7 mouse cellular contexts compared by ENCODE assay signal in the genomic region with DNA sequence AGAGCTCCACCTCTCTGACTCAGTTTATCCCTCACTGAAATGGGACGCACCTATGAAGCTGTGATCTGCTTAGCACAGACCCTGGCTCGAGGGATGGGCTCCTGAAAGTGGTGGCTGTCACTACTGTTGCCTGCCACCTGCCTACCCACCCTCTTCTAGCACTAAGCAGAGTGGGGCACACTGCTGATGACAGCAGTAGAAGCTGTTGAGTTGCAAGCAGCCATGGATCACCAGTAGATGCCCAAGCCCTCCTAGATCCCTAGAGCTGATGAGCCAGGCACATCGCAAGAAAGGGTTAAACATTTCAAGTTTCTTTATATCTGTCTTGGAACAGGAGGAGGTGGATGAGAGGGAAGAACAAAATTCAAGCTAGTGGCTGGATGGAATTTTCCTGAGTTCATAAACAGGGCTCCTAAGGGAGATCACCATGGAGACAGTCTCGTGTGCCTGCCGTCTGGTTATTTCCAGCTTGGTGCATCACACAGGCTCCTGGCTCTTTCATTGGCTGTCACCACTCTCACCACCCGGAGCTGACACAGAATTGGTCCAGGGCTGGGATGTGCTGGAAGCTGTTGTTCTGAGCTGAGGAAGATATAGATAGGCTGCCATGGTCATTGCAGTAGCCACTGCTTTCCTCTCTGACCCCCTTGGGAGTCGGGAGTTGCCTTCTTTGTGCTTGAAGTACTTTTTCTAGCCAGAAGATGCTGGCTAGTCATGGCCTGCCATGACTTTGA. TPM values are rescaled to one million over a fixed set of nuclear protein-coding genes. Genes with fewer than 3 reads are reported as not detected.
A peak's percentile ranks its signal among the peaks of the same experiment; 100 is the strongest.
DNase-seq lines count a peak whose midpoint lies in the region; ATAC-seq lines count a peak whose summit lies in the region.

No protein-coding gene starts in this region.

- DNase-seq in adrenal gland, postnatal 25 days: peak; percentile 77
- DNase-seq in embryo, embryonic 10.5 days (ENCODE audit: low spot score): peak; percentile 81
- peak; percentile 80 for DNase-seq in gastrocnemius, postnatal 14 days
- DNase-seq in left cerebral cortex, adult 9 months (ENCODE audit: low spot score in 2 of 2): peak; percentile 96 to 97
- peak; percentile 90 for DNase-seq in midbrain, embryonic 14.5 days
- no peak for DNase-seq in c-Kit-positive CD71-positive TER-119-positive erythroid progenitor cells, embryonic 14.5 days (ENCODE audit: low spot score)

- H3K27ac ChIP-seq in intestine, embryonic 15.5 days: peak overlapping the region; percentile 91
- peak overlapping the region; percentile 92 for H3K27ac ChIP-seq in midbrain, embryonic 14.5 days (replicated peaks; ENCODE audit: low read depth, low read length)

- no peaks in the 10 kb centered on the region for H3K9me3 ChIP-seq in intestine, embryonic 15.5 days
- H3K9me3 ChIP-seq in midbrain, embryonic 14.5 days (ENCODE audit: control insufficient read depth, low read length): no peaks in the 10 kb centered on the region

- 0 out of 2 replicates have a peak overlapping the region, but pooled peaks have one; percentile 17 for H3K9ac ChIP-seq in intestine, embryonic 15.5 days
- H3K9ac ChIP-seq in midbrain, embryonic 14.5 days (replicated peaks; ENCODE audit: low read length): no peak overlapping the region

- 37% methylated on average over 7 of the region's 7 CpGs for WGBS in intestine, embryonic 15.5 days
- 41% methylated on average over 7 of the region's 7 CpGs for WGBS in midbrain, embryonic 14.5 days

- H3K27me3 ChIP-seq in intestine, embryonic 15.5 days (replicated peaks): no peaks in the 10 kb centered on the region
- no peaks in the 10 kb centered on the region for H3K27me3 ChIP-seq in midbrain, embryonic 14.5 days (ENCODE audit: control insufficient read depth, insufficient read depth, low read length)

- H3K4me1 ChIP-seq in intestine, embryonic 15.5 days (replicated peaks): peaks cover 65% of the 10 kb centered on the region
- H3K4me1 ChIP-seq in midbrain, embryonic 14.5 days (ENCODE audit: control insufficient read depth, insufficient read depth, low read length): peaks cover 35% of the 10 kb centered on the region

- H3K4me2 ChIP-seq in intestine, embryonic 15.5 days (replicated peaks): peak overlapping the region; percentile 32; the same call in 1 of the 2 replicates
- H3K4me2 ChIP-seq in midbrain, embryonic 14.5 days (ENCODE audit: low read length): peak overlapping the region; percentile 34; the same call in 1 of the 2 replicates

- peak; percentile 54 for ATAC-seq in intestine, embryonic 15.5 days
- peak; percentile 89 for ATAC-seq in midbrain, embryonic 14.5 days (ENCODE audit: low FRiP score, low TSS enrichment)

- intact Hi-C loops in gastrocnemius, postnatal 14 days (cut with DNase I; ENCODE audit: low total_unique reads): no loop called here

- no peaks in the 10 kb centered on the region for H3K36me3 ChIP-seq in intestine, embryonic 15.5 days
- H3K36me3 ChIP-seq in midbrain, embryonic 14.5 days (ENCODE audit: control insufficient read depth, insufficient read depth, low read length): no peaks in the 10 kb centered on the region

- no peak overlapping the region for H3K4me3 ChIP-seq in intestine, embryonic 15.5 days (replicated peaks)
- H3K4me3 ChIP-seq in midbrain, embryonic 14.5 days (replicated peaks; ENCODE audit: low read depth, low read length): no peak overlapping the region

RNA-seq across cellular contexts. Expression of a gene that starts 40.7 kb away (rescaled TPM):
- total RNA-seq in adrenal gland, postnatal 25 days (2021): 104 and 120 TPM in 2 replicates
- 10 to 100 TPM; 56.8 to 64.9 TPM for total RNA-seq in gastrocnemius, postnatal 14 days (2021)
- polyA plus RNA-seq in intestine, embryonic 15.5 days (2015; fragmentation: Nextera tagmentation; extraction: Ambion mirVana): 60.6 and 60.9 TPM in 2 replicates
- 73.5 and 78.2 TPM in 2 replicates for polyA plus RNA-seq in midbrain, embryonic 14.5 days (2014; fragmentation: Nextera tagmentation; extraction: Ambion mirVana)
